Mouse (Mus musculus): ENCODE data around the gene Tubgcp4.
"Not testable (repeated sequence)": the region's sequence is repeated elsewhere in the genome, so short reads cannot be mapped to it uniquely, and the experiment has no call there.

Tubgcp4 gene

GRCm38 (mm10) chr2:121170481-121170971 lies at the start of gene Tubgcp4:
Gene Tubgcp4, plus strand, starts transcription at chr2:121170654.
- DNase-seq = no peak

DNA sequence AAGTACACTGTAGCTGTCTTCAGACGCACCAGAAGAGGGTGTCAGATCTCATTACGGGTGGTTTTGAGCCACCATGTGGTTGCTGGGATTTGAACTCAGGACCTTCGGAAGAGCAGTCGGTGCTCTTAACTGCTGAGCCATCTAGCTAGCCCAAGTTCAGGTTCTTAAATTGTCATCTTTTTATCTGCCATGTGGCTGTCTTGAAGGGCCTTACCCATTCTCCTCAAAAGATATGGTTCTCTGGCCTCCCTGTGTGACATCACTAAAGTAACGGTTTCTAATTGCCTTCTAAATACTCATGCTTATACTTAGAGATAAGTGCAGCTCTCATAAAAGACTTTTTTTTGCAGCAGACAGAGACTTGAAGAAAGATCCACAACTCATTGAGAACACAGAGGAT lies 44.2 kb upstream of the Tubgcp4 start:
- DNase-seq = not testable (repeated sequence)

DNA sequence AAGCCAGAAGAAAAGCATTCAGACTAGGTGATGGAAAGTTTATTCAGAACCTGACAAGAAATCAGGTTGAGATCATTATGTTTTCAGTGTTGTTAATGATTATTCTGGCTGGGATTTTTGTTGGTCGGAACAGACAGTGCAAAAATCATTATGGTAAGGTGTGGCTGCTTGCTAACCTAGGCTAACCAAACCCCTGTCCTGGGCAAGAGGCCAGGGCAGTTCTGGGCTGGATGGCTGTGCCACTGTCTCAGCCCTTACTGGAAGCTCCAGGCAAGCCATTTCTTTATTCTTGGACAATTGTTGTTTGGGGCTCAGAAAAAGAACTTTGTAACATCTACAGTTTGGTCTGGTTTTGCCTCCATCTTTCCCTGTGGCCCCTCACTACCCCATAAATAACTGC lies 42.9 kb upstream of the Tubgcp4 start:
- DNase-seq = no peak

- DNase-seq = no peak
Observed at GRCm38 (mm10) chr2:121128865-121129620, 41.4 kb upstream of the Tubgcp4 start.

- DNase-seq = no peak
Observed at GRCm38 (mm10) chr2:121132822-121133221, 37.6 kb upstream of the Tubgcp4 start.

- no peak for DNase-seq
Observed at GRCm38 (mm10) chr2:121137371-121137770, 33.1 kb upstream of the Tubgcp4 start.

DNA sequence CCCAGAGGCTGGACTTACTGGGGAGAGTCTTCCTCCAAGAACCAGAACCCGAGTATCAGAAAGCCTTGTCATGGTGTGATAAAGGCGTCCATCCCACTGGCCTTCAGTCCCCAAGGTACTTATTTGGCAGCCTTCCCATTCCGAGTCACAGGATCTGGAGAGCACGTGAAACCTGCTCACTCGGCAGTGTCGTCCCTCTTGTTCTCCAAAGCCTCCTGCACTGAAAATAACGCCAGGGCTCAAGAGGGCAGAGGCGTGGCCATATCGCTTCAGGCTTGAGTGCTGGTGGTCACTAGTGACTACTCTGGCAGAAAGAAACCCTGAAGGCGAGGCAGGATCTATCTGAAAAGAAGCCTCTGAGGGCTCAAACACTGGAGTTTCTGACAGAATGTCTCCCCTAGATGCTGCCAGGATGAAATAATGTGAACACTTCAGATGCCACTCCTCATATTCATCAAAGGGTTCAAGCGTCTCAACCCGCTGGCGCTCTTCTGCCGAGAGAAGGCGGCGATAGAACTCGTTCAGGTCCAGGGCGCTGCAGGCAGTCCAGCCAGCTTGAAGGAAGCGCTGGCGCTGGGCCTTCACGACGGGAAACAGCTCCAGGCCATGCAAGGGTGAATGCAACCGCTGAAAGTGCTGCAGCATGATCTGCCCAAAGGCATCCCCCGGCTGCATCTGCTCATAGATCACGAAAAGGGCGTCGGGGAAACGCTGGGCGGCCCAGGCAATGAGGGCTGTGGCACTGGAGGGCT lies 31.0 kb upstream of the Tubgcp4 start:
- DNase-seq = peak in 1 of 2 experiments; percentile 8

GRCm38 (mm10) chr2:121140018-121140882 lies 30.2 kb upstream of the Tubgcp4 start, which contains the start of the genes Adal and Lcmt2:
Gene Adal, plus strand, starts transcription at chr2:121140428.
Gene Lcmt2, minus strand, starts transcription at chr2:121140653.
- DNase-seq = peak; percentile 81 to 93

DNA sequence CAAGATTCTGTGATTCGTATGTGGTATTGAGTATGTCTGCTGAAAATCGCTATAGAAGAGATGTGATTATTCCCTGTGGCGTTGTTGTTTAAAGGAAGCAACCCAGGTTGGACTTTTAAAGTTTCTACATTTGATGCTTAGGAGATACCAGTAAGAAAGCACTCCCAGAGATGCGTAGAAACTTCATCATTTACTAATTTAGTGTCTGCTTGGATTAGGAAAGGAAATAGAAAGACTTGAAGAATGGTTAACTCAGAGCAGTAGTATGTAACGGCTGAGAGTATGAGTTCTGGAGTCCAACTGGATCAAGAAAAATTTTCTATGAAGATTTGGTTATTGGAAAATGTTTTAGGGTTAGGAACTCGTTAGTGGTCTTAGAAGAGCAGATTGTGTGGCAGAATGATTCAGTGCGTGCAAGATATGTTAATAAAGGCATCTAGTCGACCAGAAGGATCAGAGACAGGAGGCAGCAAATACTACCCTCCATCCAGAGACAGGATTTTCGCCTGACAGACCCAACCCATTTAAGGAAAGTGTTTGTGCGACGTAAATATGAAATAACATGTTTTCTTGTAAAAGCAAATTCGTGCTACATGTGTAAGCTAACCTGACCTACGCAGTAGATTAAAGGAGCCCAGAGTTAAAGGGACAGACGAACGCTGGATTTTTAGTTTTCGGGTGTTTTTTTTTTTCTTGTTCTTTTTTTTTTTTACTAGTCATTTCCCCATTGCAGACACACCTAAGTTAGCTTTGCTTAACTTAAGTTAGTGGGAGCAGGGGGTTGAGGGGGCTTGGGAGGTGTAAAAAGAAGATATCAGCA lies 29.0 kb upstream of the Tubgcp4 start:
- DNase-seq = no peak

GRCm38 (mm10) chr2:121142415-121142814 lies 28.0 kb upstream of the Tubgcp4 start:
- DNase-seq = no peak

- DNase-seq = no peak
Observed at GRCm38 (mm10) chr2:121149679-121150078, 20.8 kb upstream of the Tubgcp4 start.

- DNase-seq = no peak
Observed at GRCm38 (mm10) chr2:121153100-121153499, 17.4 kb upstream of the Tubgcp4 start.

GRCm38 (mm10) chr2:121169173-121169572 lies 1.3 kb upstream of the Tubgcp4 start:
- no peak for DNase-seq

DNA sequence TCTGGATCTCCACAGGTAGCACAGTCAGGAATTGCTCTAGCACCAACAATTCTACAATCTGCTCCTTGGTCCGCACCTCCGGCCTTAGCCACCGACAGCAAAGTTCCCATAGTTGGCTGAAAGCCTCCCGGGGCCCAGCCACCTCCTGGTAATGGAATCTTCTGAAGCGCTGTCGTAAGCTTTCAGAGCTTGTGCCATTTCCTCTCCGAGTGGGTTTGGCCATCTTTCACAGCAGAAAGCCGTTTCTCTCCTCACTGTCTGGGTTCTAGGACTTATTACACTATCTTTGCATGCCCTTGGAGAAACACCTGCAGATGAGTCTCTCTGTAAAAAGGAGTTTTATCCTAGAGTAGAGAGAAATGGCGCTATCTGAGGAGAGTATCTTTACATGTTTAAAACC lies 552 bp upstream of the Tubgcp4 start:
- peak in 1 of 2 experiments; percentile 25 for DNase-seq

- peak; percentile 83 to 86 for DNase-seq
Observed at GRCm38 (mm10) chr2:121170980-121171742, 707 bp downstream of the Tubgcp4 start, which contains the start of gene Zscan29. Gene Zscan29, minus strand, starts transcription at chr2:121171125.

DNA sequence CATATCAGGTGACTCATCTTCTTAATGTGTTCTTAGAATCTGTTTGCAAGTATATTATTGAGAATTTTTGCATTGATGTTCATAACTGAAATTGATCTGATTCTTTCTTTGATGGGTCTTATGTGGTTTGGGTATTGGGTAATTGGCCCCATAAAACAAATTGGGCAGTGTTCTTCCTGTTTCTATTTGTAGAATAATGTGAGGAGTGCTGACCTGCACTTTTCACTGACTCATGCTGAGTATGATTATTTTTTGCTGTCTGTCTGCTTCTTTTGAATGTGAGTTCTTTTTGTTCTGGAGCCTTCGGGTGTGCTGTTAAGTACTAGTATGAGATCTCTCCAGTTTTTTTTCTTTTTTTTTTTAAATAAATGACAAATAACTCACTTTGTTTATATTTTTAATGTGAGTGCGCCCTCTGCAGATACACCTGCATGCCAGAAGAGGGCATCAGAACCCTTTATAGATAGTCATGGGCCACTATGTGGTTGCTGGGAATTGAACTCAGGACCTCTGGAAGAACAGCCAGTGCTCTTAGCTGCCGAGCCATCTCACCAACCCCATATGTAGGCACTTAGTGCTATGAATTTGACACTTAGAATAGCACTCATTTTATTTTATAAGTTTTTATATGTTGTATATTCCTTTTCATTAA lies 8.5 kb downstream of the Tubgcp4 start:
- DNase-seq = no peak

DNA sequence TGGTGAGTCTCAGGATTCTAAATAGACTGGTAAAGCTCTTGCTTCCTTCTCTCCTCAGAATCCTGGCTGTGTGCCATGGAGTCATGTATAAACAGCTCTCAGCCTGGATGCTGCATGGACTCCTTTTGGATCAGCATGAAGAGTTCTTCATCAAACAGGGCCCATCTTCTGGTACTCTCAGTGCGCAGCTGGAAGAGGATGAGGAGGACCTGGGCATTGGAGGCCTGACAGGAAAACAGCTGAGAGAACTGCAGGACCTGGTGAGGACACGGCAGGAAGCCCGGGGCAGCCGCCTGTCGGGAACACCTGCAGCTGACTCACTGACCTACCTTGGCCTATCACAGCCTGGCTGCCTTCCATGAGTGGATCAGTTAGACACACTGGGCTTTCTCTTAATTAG lies 13.0 kb downstream of the Tubgcp4 start:
- no peak for DNase-seq

- DNase-seq = no peak
Observed at GRCm38 (mm10) chr2:121184142-121184541, 13.7 kb downstream of the Tubgcp4 start.

DNA sequence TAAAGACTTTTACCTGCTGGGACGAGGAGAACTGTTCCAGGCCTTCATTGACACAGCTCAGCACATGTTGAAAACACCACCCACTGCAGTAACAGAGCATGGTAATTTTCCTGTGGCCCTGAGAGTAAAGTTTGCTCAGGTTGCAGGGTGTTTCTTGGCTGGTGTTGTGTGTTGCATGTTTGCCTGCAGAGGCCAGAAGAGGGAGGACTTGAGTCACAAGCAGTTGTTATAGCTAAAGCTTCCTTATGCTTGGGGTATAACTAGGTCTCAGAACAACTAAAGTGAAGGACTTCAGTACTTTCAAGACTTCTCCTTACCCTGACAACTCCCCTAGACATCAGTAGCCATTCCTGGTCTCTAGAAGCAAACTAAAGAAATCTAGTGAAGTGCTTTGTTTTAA lies 18.1 kb downstream of the Tubgcp4 start:
- DNase-seq = no peak

DNA sequence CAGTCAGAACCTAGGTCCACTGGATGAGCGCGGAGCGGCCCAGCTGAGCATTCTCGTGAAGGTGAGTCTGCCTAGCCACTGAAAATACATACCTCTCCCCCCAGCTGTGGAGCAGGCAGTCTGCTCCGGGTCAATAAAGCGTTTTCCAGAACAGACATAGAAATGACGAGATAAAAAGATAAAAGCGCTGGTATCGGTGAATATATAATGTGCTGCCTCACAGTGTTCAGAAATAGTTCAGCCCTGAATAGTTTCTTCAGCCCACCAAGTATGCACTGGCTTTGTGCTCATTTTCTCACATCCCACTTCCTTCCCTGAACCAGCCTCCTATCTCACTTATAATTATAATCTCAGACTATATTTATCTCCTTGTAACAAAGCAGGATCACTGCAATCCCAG lies 25.0 kb downstream of the Tubgcp4 start:
- no peak for DNase-seq

GRCm38 (mm10) chr2:121204276-121204675 lies 33.8 kb downstream of the Tubgcp4 start:
- no peak for DNase-seq

All from spleen, adult 18-20 months (tissue).